Mouse (Mus musculus): ENCODE data around the gene Slc44a2.

The Slc44a2 gene

GRCm38 (mm10) chr9:21332161-21333061, 11.9 kb downstream of the Slc44a2 start:
- Histone ChIP-seq H3K9me3 (ENCODE audit: low read length) (no peaks in the 10 kb centered on the region), H3K4me3 (replicated peaks; ENCODE audit: low read length) (no peak overlapping the region), H3K4me1 (replicated peaks; ENCODE audit: low read depth, low read length) (peaks cover 59% of the 10 kb centered on the region), H3K27me3 (ENCODE audit: insufficient read depth, low read length) (no peaks in the 10 kb centered on the region), H3K36me3 (ENCODE audit: insufficient read depth, low read length) (no peaks in the 10 kb centered on the region)
- TF ChIP-seq CTCF (conservative IDR thresholded peaks at IDR 0.05; ENCODE audit: low read length) (no peak), POU5F1 (IDR thresholded peaks at IDR 0.05; ENCODE audit: borderline replicate concordance, low read length) (no peak), NANOG (IDR thresholded peaks at IDR 0.05; ENCODE audit: borderline replicate concordance, low read length) (no peak)

DNA sequence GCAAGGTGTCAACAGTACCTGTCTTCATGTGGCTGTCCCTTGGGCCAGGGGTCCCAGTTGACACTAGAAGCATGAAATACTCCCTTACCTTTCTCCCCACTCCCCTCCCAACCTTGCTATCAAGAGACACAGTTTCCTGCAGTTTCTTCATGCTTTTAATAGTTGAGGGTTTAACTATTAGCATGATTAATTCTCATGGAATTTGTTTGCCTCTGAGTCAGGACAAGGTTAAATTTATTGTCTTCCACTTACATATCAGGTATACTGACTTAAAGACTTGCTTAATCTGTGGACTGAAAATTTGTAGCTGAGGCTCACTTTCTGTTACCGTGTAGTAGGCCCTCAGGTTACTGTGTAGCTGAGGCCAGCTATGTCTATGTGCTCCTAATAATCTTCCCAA, 13.0 kb downstream of the Slc44a2 start:
- H3K27me3 ChIP-seq (ENCODE audit: insufficient read depth, low read length) = no peaks in the 10 kb centered on the region
- H3K9me3 ChIP-seq (ENCODE audit: low read length) = no peaks in the 10 kb centered on the region
- no peak overlapping the region for H3K4me3 ChIP-seq (replicated peaks; ENCODE audit: low read length)
- peaks cover 60% of the 10 kb centered on the region for H3K4me1 ChIP-seq (replicated peaks; ENCODE audit: low read depth, low read length)
- TF ChIP-seq CTCF (conservative IDR thresholded peaks at IDR 0.05; ENCODE audit: low read length) (no peak), POU5F1 (IDR thresholded peaks at IDR 0.05; ENCODE audit: borderline replicate concordance, low read length) (no peak), NANOG (IDR thresholded peaks at IDR 0.05; ENCODE audit: borderline replicate concordance, low read length) (no peak)
- H3K36me3 ChIP-seq (ENCODE audit: insufficient read depth, low read length) = no peaks in the 10 kb centered on the region

- TF ChIP-seq NANOG (IDR thresholded peaks at IDR 0.05; ENCODE audit: borderline replicate concordance, low read length) (no peak), CTCF (conservative IDR thresholded peaks at IDR 0.05; ENCODE audit: low read length) (no peak)
Observed at GRCm38 (mm10) chr9:21334747-21335146, 14.2 kb downstream of the Slc44a2 start.

GRCm38 (mm10) chr9:21335391-21335790, 14.9 kb downstream of the Slc44a2 start:
- Histone ChIP-seq H3K4me3 (replicated peaks; ENCODE audit: low read length) (no peak overlapping the region), H3K27me3 (ENCODE audit: insufficient read depth, low read length) (no peaks in the 10 kb centered on the region), H3K4me1 (replicated peaks; ENCODE audit: low read depth, low read length) (peaks cover 55% of the 10 kb centered on the region), H3K36me3 (ENCODE audit: insufficient read depth, low read length) (peaks cover 7% of the 10 kb centered on the region), H3K9me3 (ENCODE audit: low read length) (no peaks in the 10 kb centered on the region)
- no peak for TF ChIP-seq CTCF (conservative IDR thresholded peaks at IDR 0.05; ENCODE audit: low read length)
- no peak for TF ChIP-seq NANOG (IDR thresholded peaks at IDR 0.05; ENCODE audit: borderline replicate concordance, low read length)
- TF ChIP-seq POU5F1 (IDR thresholded peaks at IDR 0.05; ENCODE audit: borderline replicate concordance, low read length) = no peak

More at GRCm38 (mm10) chr9:21334747-21335146, 14.2 kb downstream of the Slc44a2 start:
- Histone ChIP-seq H3K9me3 (ENCODE audit: low read length) (no peaks in the 10 kb centered on the region), H3K4me1 (replicated peaks; ENCODE audit: low read depth, low read length) (peaks cover 61% of the 10 kb centered on the region), H3K36me3 (ENCODE audit: insufficient read depth, low read length) (0 out of 2 replicates have a peak, but pooled peaks cover under 1% of the 10 kb centered on the region), H3K27me3 (ENCODE audit: insufficient read depth, low read length) (no peaks in the 10 kb centered on the region), H3K4me3 (replicated peaks; ENCODE audit: low read length) (no peak overlapping the region)

DNA sequence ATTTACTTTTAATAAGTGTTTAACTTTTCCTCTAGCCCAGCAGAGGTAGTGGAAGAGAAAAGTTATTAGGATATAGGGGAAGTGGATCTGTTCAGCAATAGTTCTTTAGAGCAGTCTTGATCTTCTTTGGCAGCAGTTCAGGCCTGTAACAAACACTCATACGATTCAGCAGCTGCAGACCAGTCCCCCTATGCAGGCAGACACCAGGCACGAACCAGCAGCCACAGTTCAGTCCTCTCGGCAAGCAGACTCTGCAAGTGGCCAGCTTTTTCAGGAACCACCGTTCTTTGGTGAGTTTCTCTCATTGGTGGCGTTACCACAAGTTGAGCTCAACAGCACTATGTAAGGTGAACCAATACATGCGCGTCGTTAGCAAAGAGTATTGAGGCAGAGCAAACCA, 16.0 kb downstream of the Slc44a2 start:
- TF ChIP-seq NANOG (IDR thresholded peaks at IDR 0.05; ENCODE audit: borderline replicate concordance, low read length) (no peak), POU5F1 (IDR thresholded peaks at IDR 0.05; ENCODE audit: borderline replicate concordance, low read length) (no peak), CTCF (conservative IDR thresholded peaks at IDR 0.05; ENCODE audit: low read length) (no peak)

DNA sequence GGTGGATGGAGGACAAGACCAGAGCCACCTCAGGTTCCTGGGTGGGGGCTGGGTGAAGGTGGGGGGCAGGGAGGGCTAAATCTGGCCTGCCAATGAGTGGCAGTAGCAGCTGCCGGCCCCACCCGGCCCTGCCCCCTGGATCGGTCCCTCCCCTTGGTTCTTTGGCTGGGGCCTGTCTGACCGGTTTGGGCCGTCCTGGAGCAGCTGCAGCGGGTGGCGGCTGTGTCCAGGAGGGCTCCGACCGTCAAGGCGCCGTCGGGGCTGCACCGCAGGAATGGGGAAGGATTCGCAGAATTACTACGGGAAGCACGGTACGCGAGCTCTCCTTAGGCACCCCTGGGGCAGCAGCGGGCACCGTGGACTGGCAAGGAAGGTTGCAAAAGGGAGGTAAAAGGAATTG, 17.2 kb downstream of the Slc44a2 start:
- Histone ChIP-seq H3K9me3 (ENCODE audit: low read length) (no peaks in the 10 kb centered on the region), H3K4me3 (replicated peaks; ENCODE audit: low read length) (peak overlapping the region; percentile 80), H3K4me1 (replicated peaks; ENCODE audit: low read depth, low read length) (peaks cover 52% of the 10 kb centered on the region), H3K27me3 (ENCODE audit: insufficient read depth, low read length) (no peaks in the 10 kb centered on the region), H3K36me3 (ENCODE audit: insufficient read depth, low read length) (peaks cover 27% of the 10 kb centered on the region)
- no peak for TF ChIP-seq CTCF (conservative IDR thresholded peaks at IDR 0.05; ENCODE audit: low read length)
- no peak for TF ChIP-seq NANOG (IDR thresholded peaks at IDR 0.05; ENCODE audit: borderline replicate concordance, low read length)

More for the DNA sequence above, 16.0 kb downstream of the Slc44a2 start:
- Histone ChIP-seq H3K4me3 (replicated peaks; ENCODE audit: low read length) (no peak overlapping the region), H3K4me1 (replicated peaks; ENCODE audit: low read depth, low read length) (peaks cover 52% of the 10 kb centered on the region), H3K36me3 (ENCODE audit: insufficient read depth, low read length) (peaks cover 17% of the 10 kb centered on the region), H3K27me3 (ENCODE audit: insufficient read depth, low read length) (no peaks in the 10 kb centered on the region), H3K9me3 (ENCODE audit: low read length) (no peaks in the 10 kb centered on the region)

DNA sequence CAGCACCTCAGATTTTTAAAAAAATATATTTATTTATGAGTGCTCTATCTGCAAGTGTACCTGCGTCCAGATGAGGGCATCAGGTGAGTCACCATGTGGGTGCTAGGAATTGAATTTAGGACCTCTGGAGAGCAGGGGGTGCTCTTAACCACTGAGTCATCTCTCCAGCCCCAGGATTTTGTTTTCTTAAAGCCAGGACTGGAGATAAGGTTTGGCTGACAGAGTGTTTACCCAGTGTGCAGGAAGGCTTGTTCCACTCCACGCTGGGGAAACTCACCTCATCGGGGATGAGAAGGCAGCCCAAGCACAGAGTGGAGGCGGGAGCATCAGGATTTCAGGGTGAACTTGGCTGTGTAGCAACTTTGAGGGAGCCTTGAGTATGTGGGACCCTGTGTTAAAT, 19.9 kb downstream of the Slc44a2 start:
- peaks cover 54% of the 10 kb centered on the region for H3K36me3 ChIP-seq (ENCODE audit: insufficient read depth, low read length)
- TF ChIP-seq NANOG (IDR thresholded peaks at IDR 0.05; ENCODE audit: borderline replicate concordance, low read length) = no peak
- H3K4me3 ChIP-seq (replicated peaks; ENCODE audit: low read length) = no peak overlapping the region
- no peaks in the 10 kb centered on the region for H3K27me3 ChIP-seq (ENCODE audit: insufficient read depth, low read length)
- H3K9me3 ChIP-seq (ENCODE audit: low read length) = no peaks in the 10 kb centered on the region
- H3K4me1 ChIP-seq (replicated peaks; ENCODE audit: low read depth, low read length) = peaks cover 43% of the 10 kb centered on the region

DNA sequence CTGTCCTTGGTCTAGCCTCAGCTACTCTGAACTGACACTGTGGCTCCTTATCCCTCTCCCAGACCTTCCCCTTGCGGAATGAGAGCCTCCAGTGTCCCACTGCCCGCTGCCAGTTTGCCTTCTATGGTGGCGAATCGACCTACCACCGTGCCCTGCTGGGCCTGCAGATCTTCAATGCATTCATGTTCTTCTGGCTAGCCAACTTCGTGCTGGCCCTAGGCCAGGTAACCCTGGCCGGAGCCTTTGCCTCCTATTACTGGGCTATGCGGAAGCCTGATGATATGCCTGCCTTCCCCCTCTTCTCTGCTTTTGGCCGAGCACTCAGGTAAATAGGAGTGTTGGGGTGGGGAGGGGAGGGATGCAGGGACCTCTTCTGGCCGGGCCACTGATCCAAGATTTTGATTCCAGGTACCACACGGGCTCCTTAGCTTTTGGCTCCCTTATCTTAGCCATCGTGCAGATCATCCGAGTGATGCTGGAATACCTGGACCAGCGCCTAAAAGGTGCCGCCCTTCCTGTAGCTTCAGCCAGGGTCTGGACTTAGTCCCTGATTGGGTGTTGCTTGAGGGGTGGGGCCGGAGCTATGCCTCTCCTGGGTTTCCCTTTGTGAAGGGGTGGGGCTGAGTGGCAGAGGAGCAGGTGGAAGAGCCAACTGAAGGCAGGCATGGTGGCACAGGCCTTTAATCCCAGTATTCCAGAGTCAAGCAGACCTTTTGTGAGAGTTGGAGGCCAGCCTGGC, 26.3 kb downstream of the Slc44a2 start:
- peaks cover 85% of the 10 kb centered on the region for H3K36me3 ChIP-seq (ENCODE audit: insufficient read depth, low read length)
- H3K27me3 ChIP-seq (ENCODE audit: insufficient read depth, low read length) = no peaks in the 10 kb centered on the region
- no peak for TF ChIP-seq CTCF (conservative IDR thresholded peaks at IDR 0.05; ENCODE audit: low read length)
- no peak for TF ChIP-seq NANOG (IDR thresholded peaks at IDR 0.05; ENCODE audit: borderline replicate concordance, low read length)
- TF ChIP-seq POU5F1 (IDR thresholded peaks at IDR 0.05; ENCODE audit: borderline replicate concordance, low read length) = no peak
- peaks cover 51% of the 10 kb centered on the region for H3K4me1 ChIP-seq (replicated peaks; ENCODE audit: low read depth, low read length)
- H3K9me3 ChIP-seq (ENCODE audit: low read length) = no peaks in the 10 kb centered on the region
- H3K4me3 ChIP-seq (replicated peaks; ENCODE audit: low read length) = peak overlapping the region; percentile 63
